Mouse (Mus musculus) embryonic fibroblast, embryonic 13.5 days (primary cell): Measurements from ENCODE around the gene Mcee.

Experiments
- CTCF ChIP-seq: IDR thresholded peaks from 2 replicates; pipeline ENCODE4 v1.5.1; 2011; ENCODE audit warnings: mild to moderate bottlenecking, control low read depth, low read length, moderate library complexity, borderline replicate concordance; ENCODE audit not compliant: insufficient read depth
- POLR2A ChIP-seq: IDR thresholded peaks from 2 replicates; pipeline ENCODE4 v1.6.1; 2011; ENCODE audit warnings: low read depth, mild to moderate bottlenecking, control low read depth, low read length, moderate library complexity

DNA sequence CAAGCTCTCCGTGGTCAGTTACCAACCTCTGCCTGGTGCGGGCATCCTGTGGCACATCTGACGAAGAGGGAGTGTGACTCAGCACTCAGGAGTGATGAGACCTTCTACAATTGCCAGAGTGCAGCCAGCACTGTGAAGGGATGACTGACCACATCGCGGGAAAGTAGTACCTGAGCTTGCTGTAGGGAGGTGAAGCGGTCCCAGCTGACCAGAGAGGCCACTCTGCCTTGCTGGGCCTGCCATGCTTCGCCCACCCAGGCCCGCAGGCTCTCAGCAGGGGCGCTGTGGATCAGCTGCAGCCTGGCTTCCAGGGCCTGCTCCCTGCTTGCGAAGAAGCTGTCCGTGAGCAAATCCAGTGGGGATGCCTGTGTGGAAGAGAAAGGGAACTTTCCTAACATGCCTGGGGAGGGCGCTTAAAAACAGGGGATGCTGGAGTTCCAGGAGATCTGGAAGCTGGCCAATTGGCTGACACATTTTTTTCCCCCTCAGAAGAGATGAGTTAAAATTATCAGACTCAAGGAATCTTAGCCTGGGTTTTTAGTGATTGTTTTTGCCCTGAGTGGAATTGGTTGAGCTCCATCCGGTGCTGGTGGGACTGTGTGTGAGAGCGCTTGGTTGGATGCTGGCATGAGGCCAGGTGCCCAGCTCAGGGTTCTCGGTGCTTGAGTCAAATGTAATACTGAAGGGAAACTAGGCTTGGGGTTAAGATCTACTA, 43.1 kb upstream of the Mcee start:
- TF ChIP-seq CTCF: no peak
- TF ChIP-seq POLR2A: no peak
